Mouse (Mus musculus) ES-Bruce4 (cell line): ENCODE data around the gene Wdr45b. TPM values are rescaled to one million over a fixed set of nuclear protein-coding genes. Genes with fewer than 3 reads are reported as not detected.
"Not testable (repeated sequence)": the region's sequence is repeated elsewhere in the genome, so short reads cannot be mapped to it uniquely, and the experiment has no call there.

ENCODE experiments used
- H3K27ac ChIP-seq: 2 replicates; pipeline ENCODE4 v1.5.1; 2012; ENCODE audit warnings: low read length, inconsistent platforms; ENCODE audit not compliant: insufficient read depth
- H3K27me3 ChIP-seq: 2 replicates; pipeline ENCODE4 v1.6.1; 2012; ENCODE audit warnings: mild to moderate bottlenecking, low read length, inconsistent platforms; ENCODE audit not compliant: control insufficient read depth, poor library complexity, insufficient read depth, severe bottlenecking
- H3K36me3 ChIP-seq: 2 replicates; pipeline ENCODE4 v1.6.1; 2012; ENCODE audit warnings: inconsistent platforms, mild to moderate bottlenecking, low read length, moderate library complexity; ENCODE audit not compliant: control insufficient read depth, poor library complexity, insufficient read depth, severe bottlenecking
- H3K4me1 ChIP-seq: one replicate; pipeline ENCODE4 v1.8.1; 2011; ENCODE audit warnings: low read length; ENCODE audit not compliant: control insufficient read depth, insufficient read depth
- H3K4me3 ChIP-seq: 2 replicates; pipeline ENCODE4 v1.5.1; 2011; ENCODE audit warnings: low read depth, mild to moderate bottlenecking, low read length
- H3K9ac ChIP-seq: 2 replicates; pipeline ENCODE4 v1.6.1; 2012; ENCODE audit warnings: low read depth, mild to moderate bottlenecking, inconsistent platforms; ENCODE audit not compliant: poor library complexity, severe bottlenecking
- H3K9me3 ChIP-seq: replicated peaks from 2 replicates; pipeline ENCODE4 v1.6.1; 2012; ENCODE audit warnings: mild to moderate bottlenecking, low read length, inconsistent platforms; ENCODE audit not compliant: control insufficient read depth, poor library complexity, insufficient read depth, severe bottlenecking
- CTCF ChIP-seq: IDR thresholded peaks from one replicate; pipeline ENCODE4 v1.8.1; 2011; ENCODE audit warnings: low read depth, low read length
- EP300 ChIP-seq: IDR thresholded peaks from 2 replicates; pipeline ENCODE4 v1.6.1; 2011; ENCODE audit warnings: low read depth, low read length; ENCODE audit not compliant: insufficient read depth
- POLR2A ChIP-seq: IDR thresholded peaks from one replicate; pipeline ENCODE4 v1.8.1; 2011; ENCODE audit warnings: low read length; ENCODE audit not compliant: insufficient read depth
- polyA plus RNA-seq: library from polyadenylated mRNA; stranded (reverse); fragments of >200 nt; gene quantifications from 2 replicates; pipeline ENCODE4 v1.2.4, GENCODE M21; 2011; ENCODE audit warnings: low read depth; ENCODE audit not compliant: missing spikeins, insufficient read depth, insufficient read length

Wdr45b gene
- polyA plus RNA-seq, 1 experiment = 81.1 TPM

DNA sequence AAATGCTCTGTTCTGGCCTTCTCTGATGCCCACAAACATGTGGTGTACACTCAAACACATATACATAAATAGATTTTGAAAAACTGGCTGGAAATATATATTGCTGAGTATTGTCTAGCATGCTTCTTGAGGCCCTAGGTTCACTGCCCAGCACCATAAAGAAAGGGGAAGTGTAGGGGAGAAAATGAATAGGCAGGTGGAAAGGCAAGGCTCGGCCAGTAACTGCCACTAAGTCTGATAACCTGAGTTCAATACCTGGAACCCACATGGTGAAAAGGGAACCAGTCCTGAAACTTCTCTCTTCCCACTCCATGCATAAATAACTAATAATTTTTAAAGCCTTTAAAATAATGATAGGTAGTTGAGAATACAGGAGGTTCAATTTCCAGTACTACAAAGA lies 14.6 kb downstream of the Wdr45b start:
- TF ChIP-seq POLR2A (no peak), CTCF (no peak), EP300 (no peak)
- Histone ChIP-seq H3K9me3 (no peaks in the 10 kb centered on the region), H3K4me1 (no peaks in the 10 kb centered on the region), H3K4me3 (no peak overlapping the region), H3K27ac (no peak overlapping the region), H3K9ac (no peak overlapping the region), H3K27me3 (no peaks in the 10 kb centered on the region), H3K36me3 (peaks cover 29% of the 10 kb centered on the region)

DNA sequence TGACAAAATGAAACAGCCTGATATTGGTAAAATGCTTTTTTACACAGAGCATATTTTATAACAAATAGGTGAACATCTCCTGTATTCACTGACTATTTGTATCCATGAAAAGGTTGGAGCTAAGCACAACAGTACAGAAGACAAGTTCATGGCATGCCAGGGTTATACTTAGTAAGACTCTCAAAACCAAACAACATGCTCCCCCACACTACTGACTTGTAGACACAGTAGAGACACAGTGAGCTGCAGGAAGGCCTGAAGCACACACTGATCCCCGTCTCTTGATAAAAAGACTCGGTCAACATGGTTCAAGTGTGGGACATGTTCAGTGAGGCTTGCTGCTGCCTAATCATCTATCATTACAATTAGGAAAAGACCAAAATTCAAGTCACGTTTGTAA lies 22.6 kb downstream of the Wdr45b start:
- TF ChIP-seq POLR2A (no peak), CTCF (no peak), EP300 (no peak)
- Histone ChIP-seq H3K9me3 (no peaks in the 10 kb centered on the region), H3K36me3 (peaks cover 29% of the 10 kb centered on the region)

DNA sequence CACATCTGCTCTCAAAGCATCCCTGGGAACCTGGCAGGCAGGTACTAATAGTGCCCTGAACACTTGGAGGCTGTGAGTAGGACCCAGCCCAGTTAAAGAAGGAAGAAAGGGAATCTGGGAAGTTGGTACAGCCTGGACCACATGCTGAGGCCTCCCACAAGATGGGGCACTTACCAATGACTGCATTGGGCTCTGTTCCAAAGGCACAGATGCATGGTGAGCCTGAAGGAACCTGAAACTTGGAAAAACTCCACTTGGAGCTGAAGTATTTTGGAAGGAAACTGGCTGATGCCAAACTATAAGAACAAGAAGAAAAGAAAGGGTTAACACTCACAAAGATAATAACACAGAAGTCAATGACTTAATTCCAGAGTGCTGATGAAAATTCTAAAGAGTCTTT lies 25.6 kb downstream of the Wdr45b start:
- H3K27me3 ChIP-seq = no peaks in the 10 kb centered on the region
- no peak overlapping the region for H3K27ac ChIP-seq
- no peak overlapping the region for H3K4me3 ChIP-seq
- no peaks in the 10 kb centered on the region for H3K4me1 ChIP-seq
- H3K9ac ChIP-seq = no peak overlapping the region
- H3K36me3 ChIP-seq = peaks cover 14% of the 10 kb centered on the region
- TF ChIP-seq POLR2A = no peak
- no peak for TF ChIP-seq CTCF
- no peak for TF ChIP-seq EP300
- no peaks in the 10 kb centered on the region for H3K9me3 ChIP-seq

More for the DNA sequence above, 22.6 kb downstream of the Wdr45b start:
- H3K4me1 ChIP-seq = no peaks in the 10 kb centered on the region
- H3K9ac ChIP-seq = no peak overlapping the region
- no peak overlapping the region for H3K4me3 ChIP-seq
- H3K27ac ChIP-seq = no peak overlapping the region
- H3K27me3 ChIP-seq = no peaks in the 10 kb centered on the region

DNA sequence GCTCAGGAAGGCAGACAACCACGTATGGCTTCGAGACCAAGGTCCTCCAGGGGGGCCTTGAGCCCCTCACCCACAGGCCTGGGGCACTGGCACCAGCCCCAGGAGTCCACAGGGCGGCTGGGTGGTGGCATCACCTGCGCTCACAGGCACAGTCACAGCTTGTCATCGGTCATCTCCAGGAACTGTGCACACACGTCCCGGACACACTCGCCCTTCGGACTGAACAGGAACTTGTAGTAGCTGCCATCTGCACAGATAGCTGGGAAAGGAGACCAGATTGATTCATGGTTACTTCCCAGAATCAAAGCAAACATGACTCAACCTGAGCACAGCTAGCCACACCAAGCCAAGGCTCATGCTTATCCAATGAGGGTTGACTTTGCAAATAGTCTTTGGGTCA lies 26.0 kb downstream of the Wdr45b start:
- no peaks in the 10 kb centered on the region for H3K4me1 ChIP-seq
- H3K36me3 ChIP-seq = peaks cover 13% of the 10 kb centered on the region
- H3K4me3 ChIP-seq = no peak overlapping the region
- no peak overlapping the region for H3K27ac ChIP-seq
- TF ChIP-seq CTCF (no peak), POLR2A (no peak), EP300 (no peak)
- no peaks in the 10 kb centered on the region for H3K9me3 ChIP-seq
- H3K27me3 ChIP-seq = no peaks in the 10 kb centered on the region
- no peak overlapping the region for H3K9ac ChIP-seq

DNA sequence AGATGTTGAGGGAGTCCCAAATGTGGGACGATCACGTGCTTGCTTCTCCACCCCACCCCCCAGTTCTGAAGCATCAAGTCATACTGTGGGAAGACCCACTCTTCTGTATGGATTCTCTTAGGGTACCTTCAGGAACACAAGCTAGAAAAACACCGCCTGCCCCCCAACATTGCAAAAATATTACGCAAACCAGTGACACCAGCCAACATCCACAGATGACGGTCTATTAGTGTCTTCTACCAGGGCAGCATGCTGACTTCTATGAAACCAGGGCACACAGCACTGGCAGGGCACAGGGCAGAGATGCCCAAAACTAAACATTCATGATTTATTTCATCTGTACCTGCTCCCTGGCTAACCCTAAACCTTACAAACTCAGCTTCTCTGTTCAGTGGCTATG lies 27.6 kb downstream of the Wdr45b start:
- Histone ChIP-seq H3K4me1 (no peaks in the 10 kb centered on the region), H3K4me3 (no peak overlapping the region), H3K27ac (no peak overlapping the region), H3K9me3 (no peaks in the 10 kb centered on the region), H3K27me3 (no peaks in the 10 kb centered on the region), H3K36me3 (peaks cover 10% of the 10 kb centered on the region), H3K9ac (no peak overlapping the region)
- TF ChIP-seq POLR2A = no peak
- TF ChIP-seq EP300 = no peak
- TF ChIP-seq CTCF = no peak

DNA sequence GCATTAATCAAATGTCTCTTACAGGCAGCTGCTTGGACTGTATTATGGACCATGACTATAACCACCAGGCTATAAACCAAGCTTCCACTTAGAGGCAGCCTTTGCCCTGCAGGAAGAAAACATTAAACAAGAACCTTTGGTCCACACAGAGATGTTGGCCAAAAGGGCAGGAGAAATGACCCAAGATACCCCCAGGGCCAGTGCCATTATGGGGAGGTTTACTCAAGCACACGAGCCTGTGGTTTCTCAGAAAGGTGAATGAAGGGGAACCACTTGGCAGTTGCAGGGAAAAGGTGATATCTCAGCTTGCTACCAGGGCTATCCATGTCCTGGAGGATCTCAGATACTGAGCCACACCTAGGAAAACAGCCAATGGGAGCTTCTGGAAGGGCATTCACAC lies 28.2 kb downstream of the Wdr45b start:
- Histone ChIP-seq H3K27ac (no peak overlapping the region), H3K36me3 (peaks cover 10% of the 10 kb centered on the region), H3K4me1 (no peaks in the 10 kb centered on the region), H3K9me3 (no peaks in the 10 kb centered on the region), H3K4me3 (no peak overlapping the region), H3K27me3 (no peaks in the 10 kb centered on the region), H3K9ac (no peak overlapping the region)
- no peak for TF ChIP-seq EP300
- no peak for TF ChIP-seq CTCF
- no peak for TF ChIP-seq POLR2A

DNA sequence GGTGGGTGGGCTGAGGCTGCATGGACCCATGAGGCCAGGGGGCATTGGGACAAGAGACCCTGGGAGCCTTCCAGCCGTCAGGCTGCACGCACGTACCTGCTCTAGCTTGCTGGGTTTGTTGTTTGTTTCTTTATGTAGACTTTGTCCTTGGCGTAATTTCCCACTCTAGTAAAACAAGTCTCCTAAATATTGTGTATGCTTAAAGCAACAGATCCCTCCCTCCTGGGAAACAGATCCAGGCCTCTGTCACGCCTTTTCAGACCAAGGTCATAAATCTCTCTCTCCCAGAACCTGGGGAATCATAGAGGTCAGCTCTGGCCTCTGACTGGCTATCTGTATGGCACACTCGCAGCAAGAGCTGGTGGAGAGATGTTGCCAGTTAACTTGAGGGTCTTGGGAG lies 46.5 kb downstream of the Wdr45b start:
- not testable (repeated sequence) for H3K9me3 ChIP-seq
- H3K36me3 ChIP-seq = peaks cover 15% of the 10 kb centered on the region

More for the DNA sequence above, 46.5 kb downstream of the Wdr45b start:
- H3K4me3 ChIP-seq, H3K27ac ChIP-seq, H3K27me3 ChIP-seq, H3K9ac ChIP-seq, H3K4me1 ChIP-seq: not testable (repeated sequence)
